Mouse (Mus musculus): ENCODE measurements around the gene Snap91. TPM values are rescaled to one million over a fixed set of nuclear protein-coding genes. Genes with fewer than 3 reads are reported as not detected.

Snap91 gene
- polyA plus RNA-seq, 1 experiment from 2014 or later: 87.1 TPM

DNA sequence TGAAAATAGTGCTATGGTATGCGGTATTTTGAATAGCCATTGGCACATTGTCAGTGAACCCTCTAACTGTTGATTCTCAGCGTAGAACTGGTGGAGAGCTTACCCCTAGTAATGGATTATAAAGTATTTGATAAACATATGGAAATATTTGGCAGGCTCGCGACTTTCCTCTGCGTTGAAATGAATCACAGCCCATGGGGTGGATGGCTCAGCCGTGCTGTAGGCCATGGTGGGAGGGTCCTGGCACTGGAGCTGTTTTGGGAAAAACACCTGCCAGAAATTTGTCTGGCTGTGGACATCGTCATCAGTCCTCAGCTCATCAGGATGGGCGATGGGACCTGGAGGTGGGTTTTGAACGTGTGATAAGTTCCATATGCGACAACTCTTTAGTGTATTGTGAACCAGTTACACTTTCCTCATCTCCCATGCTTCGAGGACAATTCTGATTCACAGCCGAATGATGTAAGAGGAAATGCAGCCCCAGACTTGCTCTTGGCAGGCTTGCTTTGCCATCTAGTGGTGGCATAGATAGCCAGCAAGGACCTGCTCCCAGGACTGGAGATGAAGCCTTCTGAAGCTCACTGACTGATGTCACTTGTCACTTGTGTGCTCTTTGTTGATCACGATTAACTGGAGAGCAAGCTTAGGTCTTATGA is 134.4 kb downstream of the Snap91 start:
- Histone ChIP-seq H3K4me2 (ENCODE audit: low read length) (peak overlapping the region; percentile 28; the same call in 1 of the 2 replicates), H3K9me3 (ENCODE audit: control insufficient read depth, low read length) (no peaks in the 10 kb centered on the region), H3K27ac (replicated peaks; ENCODE audit: low read depth, low read length) (no peak overlapping the region), H3K4me1 (ENCODE audit: control insufficient read depth, insufficient read depth, low read length) (peaks cover 5% of the 10 kb centered on the region; the same call in 1 of the 2 replicates), H3K36me3 (ENCODE audit: control insufficient read depth, insufficient read depth, low read length) (no peaks in the 10 kb centered on the region), H3K9ac (replicated peaks; ENCODE audit: low read length) (no peak overlapping the region), H3K27me3 (ENCODE audit: control insufficient read depth, insufficient read depth, low read length) (no peaks in the 10 kb centered on the region), H3K4me3 (replicated peaks; ENCODE audit: low read depth, low read length) (no peak overlapping the region)
- DNase-seq (peak; percentile 91), ATAC-seq (ENCODE audit: low FRiP score, low TSS enrichment) (peak; percentile 73)
- 33% methylated on average over 13 of the region's 13 CpGs for WGBS

DNA sequence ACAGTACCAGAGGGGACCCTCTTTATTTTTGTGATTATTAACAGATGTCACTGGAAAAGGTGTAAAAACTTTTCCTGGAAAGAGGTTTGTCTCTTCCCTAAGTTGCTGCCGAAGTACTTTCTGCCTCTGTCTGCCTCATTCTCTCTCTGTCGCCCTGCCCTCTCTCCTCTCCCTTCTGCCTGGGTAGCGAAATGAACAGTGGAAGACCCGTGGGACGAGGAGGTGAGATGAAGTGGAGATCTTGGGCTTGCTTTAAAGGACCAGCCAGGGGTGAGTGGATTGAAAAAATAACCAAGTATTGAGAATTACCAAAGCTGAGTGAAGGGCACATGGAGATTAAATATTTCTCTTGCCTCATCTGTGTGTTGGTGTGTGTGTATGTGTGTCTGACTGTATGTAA is 136.4 kb downstream of the Snap91 start:
- no peaks in the 10 kb centered on the region for H3K27me3 ChIP-seq (ENCODE audit: control insufficient read depth, insufficient read depth, low read length)
- no peak overlapping the region for H3K9ac ChIP-seq (replicated peaks; ENCODE audit: low read length)
- no peak overlapping the region for H3K4me3 ChIP-seq (replicated peaks; ENCODE audit: low read depth, low read length)
- H3K27ac ChIP-seq (replicated peaks; ENCODE audit: low read depth, low read length): no peak overlapping the region
- 27% methylated on average over 5 of the region's 5 CpGs for WGBS
- peaks cover 5% of the 10 kb centered on the region; the same call in 1 of the 2 replicates for H3K4me1 ChIP-seq (ENCODE audit: control insufficient read depth, insufficient read depth, low read length)
- DNase-seq: no peak
- no peaks in the 10 kb centered on the region for H3K9me3 ChIP-seq (ENCODE audit: control insufficient read depth, low read length)
- no peaks in the 10 kb centered on the region for H3K36me3 ChIP-seq (ENCODE audit: control insufficient read depth, insufficient read depth, low read length)
- peak overlapping the region; percentile 55 for H3K4me2 ChIP-seq (ENCODE audit: low read length)
- ATAC-seq (ENCODE audit: low FRiP score, low TSS enrichment): no peak

DNA sequence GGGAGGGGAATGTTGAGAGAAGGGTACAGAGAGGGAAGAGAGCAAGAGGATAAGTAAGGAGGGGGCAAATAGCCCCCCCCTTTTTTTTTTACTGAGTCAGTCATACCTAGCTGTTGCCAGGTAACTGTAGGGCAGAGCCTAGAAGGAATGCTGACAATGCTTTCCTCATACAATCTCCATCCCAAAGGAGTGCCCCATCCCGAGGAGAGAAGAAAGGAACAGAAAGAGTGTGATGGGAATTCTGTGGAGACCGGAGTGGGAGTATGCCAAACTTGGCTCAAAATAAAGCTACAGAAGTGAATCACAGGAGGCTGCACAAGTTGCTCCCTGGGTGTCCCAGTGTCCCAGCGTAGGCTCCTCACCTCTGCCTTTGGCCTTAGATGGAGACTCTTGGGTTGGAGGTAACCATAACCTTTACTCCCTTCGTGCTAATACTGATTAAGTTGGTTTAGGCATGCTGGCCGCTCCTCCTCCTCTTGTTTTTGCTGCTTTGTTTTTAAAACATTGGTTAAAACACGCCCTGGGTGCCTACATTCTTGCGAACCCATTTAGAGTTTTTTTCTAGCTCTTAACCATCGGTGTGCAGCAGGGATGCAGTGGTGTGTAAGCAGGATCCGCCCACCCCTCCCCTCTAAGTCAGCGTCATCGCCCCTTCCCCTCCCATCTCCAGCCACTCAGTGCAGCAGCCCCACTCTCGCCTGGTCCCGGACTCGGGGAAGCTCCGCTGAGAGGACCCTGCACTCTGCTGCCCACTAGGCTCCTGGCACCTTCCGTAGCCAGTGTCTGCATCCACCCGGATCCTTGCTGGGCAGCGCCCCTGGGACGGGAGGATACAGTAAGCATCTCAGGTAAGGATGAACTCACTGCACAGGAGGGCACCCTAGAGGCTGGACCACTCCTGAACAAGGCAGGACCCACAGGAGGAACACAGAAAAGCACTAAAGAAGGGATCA is 137.2 kb downstream of the Snap91 start, which contains the start of gene Prss35:
Gene Prss35, plus strand, starts transcription at position 691 of the 953 bp plus-strand sequence.
- H3K4me2 ChIP-seq (ENCODE audit: low read length): peak within 1 kb of the TSS; percentile 55
- no peaks in the 10 kb centered on the region for H3K36me3 ChIP-seq (ENCODE audit: control insufficient read depth, insufficient read depth, low read length)
- H3K4me1 ChIP-seq (ENCODE audit: control insufficient read depth, insufficient read depth, low read length): peaks cover 5% of the 10 kb centered on the region; the same call in 1 of the 2 replicates
- under 1% methylated on average over 19 of the region's 19 CpGs for WGBS
- no peak within 1 kb of the TSS for H3K27ac ChIP-seq (replicated peaks; ENCODE audit: low read depth, low read length)
- ATAC-seq (ENCODE audit: low FRiP score, low TSS enrichment) (peak; percentile 87), DNase-seq (peak; percentile 75)
- H3K27me3 ChIP-seq (ENCODE audit: control insufficient read depth, insufficient read depth, low read length): no peaks in the 10 kb centered on the region
- H3K9ac ChIP-seq (replicated peaks; ENCODE audit: low read length): peak within 1 kb of the TSS; percentile 32
- H3K4me3 ChIP-seq (replicated peaks; ENCODE audit: low read depth, low read length): peak within 1 kb of the TSS; percentile 32
- H3K9me3 ChIP-seq (ENCODE audit: control insufficient read depth, low read length): no peaks in the 10 kb centered on the region

DNA sequence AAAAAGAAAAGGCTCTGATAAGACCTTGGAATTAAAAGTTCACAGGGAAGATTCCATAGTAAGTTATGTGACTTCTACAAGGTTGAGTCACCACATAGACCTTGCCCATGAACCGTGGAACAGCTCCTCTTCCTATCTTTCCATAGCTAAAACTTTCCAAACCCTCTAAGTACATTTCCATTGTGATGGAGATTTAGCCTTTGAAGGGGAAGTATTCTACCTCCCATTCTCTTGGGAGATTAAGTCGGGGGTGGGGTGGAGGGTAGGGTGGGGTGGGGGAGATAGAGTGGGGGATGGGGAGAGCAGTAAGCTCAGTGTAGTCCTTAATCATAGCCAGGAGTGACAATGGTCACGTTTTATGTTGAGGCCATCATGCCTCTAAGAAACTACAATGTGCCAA is 140.5 kb downstream of the Snap91 start:
- Histone ChIP-seq H3K27me3 (ENCODE audit: control insufficient read depth, insufficient read depth, low read length) (no peaks in the 10 kb centered on the region), H3K9ac (replicated peaks; ENCODE audit: low read length) (no peak overlapping the region), H3K4me1 (ENCODE audit: control insufficient read depth, insufficient read depth, low read length) (peaks cover 5% of the 10 kb centered on the region; the same call in 1 of the 2 replicates), H3K9me3 (ENCODE audit: control insufficient read depth, low read length) (no peaks in the 10 kb centered on the region), H3K4me2 (ENCODE audit: low read length) (no peak overlapping the region), H3K4me3 (replicated peaks; ENCODE audit: low read depth, low read length) (no peak overlapping the region), H3K27ac (replicated peaks; ENCODE audit: low read depth, low read length) (no peak overlapping the region), H3K36me3 (ENCODE audit: control insufficient read depth, insufficient read depth, low read length) (no peaks in the 10 kb centered on the region)
- no peak for DNase-seq
- no peak for ATAC-seq (ENCODE audit: low FRiP score, low TSS enrichment)
- WGBS: under 1% methylated on average over 3 of the region's 3 CpGs

DNA sequence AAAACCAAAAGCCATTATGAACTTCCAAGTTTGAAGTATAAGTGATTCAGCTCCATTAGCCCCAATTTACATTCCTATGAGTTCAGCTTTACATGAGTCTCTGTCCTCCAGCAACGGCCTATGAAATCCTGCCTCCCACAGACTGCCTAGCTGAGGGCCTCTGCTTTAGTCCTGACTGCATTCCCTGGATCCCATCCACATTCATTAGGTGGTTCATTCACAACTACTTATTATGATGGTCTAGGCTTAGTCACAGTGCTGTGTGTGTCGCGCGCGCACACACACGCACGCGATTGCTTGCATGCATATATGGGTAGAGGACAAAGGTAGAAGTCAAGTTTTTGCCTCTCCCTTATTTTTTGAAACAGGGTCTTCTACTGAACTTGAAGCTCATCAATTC is 141.7 kb downstream of the Snap91 start:
- Histone ChIP-seq H3K9ac (replicated peaks; ENCODE audit: low read length) (no peak overlapping the region), H3K9me3 (ENCODE audit: control insufficient read depth, low read length) (no peaks in the 10 kb centered on the region), H3K4me1 (ENCODE audit: control insufficient read depth, insufficient read depth, low read length) (peaks cover 5% of the 10 kb centered on the region; the same call in 1 of the 2 replicates), H3K27me3 (ENCODE audit: control insufficient read depth, insufficient read depth, low read length) (no peaks in the 10 kb centered on the region), H3K4me2 (ENCODE audit: low read length) (no peak overlapping the region), H3K4me3 (replicated peaks; ENCODE audit: low read depth, low read length) (no peak overlapping the region), H3K27ac (replicated peaks; ENCODE audit: low read depth, low read length) (no peak overlapping the region), H3K36me3 (ENCODE audit: control insufficient read depth, insufficient read depth, low read length) (no peaks in the 10 kb centered on the region)
- 92% methylated on average over 8 of the region's 8 CpGs for WGBS
- ATAC-seq (ENCODE audit: low FRiP score, low TSS enrichment) (no peak), DNase-seq (no peak)

DNA sequence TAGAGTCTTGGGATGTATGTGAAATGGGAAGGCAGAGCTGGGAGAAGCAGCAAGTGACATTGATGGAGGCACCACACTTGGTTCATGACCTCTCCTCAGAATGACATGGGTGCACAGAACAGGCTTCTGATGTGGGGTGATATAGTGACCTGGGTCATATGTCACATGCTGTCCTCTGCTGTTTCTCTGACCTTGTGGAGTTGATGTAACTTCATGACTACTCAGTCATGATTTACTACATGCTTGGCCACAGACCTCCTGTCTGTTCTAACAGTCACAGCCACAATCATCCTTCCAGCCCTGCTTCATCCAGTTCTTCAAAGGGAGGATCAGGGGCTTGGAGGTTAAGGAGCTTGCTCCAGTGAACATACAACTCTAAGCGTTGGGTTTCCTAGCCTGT is 142.4 kb downstream of the Snap91 start:
- H3K4me2 ChIP-seq (ENCODE audit: low read length): no peak overlapping the region
- no peaks in the 10 kb centered on the region for H3K36me3 ChIP-seq (ENCODE audit: control insufficient read depth, insufficient read depth, low read length)
- 97% methylated on average over 1 of the region's 1 CpGs for WGBS
- no peaks in the 10 kb centered on the region for H3K27me3 ChIP-seq (ENCODE audit: control insufficient read depth, insufficient read depth, low read length)
- H3K27ac ChIP-seq (replicated peaks; ENCODE audit: low read depth, low read length): no peak overlapping the region
- H3K4me1 ChIP-seq (ENCODE audit: control insufficient read depth, insufficient read depth, low read length): peaks cover 3% of the 10 kb centered on the region; the same call in 1 of the 2 replicates
- H3K9ac ChIP-seq (replicated peaks; ENCODE audit: low read length): no peak overlapping the region
- H3K4me3 ChIP-seq (replicated peaks; ENCODE audit: low read depth, low read length): no peak overlapping the region
- no peaks in the 10 kb centered on the region for H3K9me3 ChIP-seq (ENCODE audit: control insufficient read depth, low read length)
- ATAC-seq (ENCODE audit: low FRiP score, low TSS enrichment) (no peak), DNase-seq (no peak)

DNA sequence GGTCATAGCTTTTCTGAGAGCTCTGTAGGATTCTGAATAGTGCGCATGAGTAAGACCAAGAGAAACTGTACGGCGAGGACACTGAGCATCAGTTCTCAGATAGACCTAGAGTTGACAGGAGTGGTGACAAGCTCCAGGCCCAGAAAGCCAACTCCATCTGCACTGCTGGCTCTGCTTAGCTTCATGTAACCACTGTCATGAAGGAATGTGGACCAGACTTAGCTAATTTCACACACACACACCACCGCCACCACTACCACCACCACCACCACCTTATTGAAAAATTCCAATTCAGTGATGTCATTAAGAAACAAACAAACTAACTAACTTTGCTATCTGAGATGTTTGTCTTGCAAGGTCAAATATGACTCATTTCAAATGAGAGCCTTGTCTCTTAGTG is 143.5 kb downstream of the Snap91 start:
- 96% methylated on average over 4 of the region's 4 CpGs for WGBS
- no peak overlapping the region for H3K4me3 ChIP-seq (replicated peaks; ENCODE audit: low read depth, low read length)
- no peaks in the 10 kb centered on the region for H3K27me3 ChIP-seq (ENCODE audit: control insufficient read depth, insufficient read depth, low read length)
- no peaks in the 10 kb centered on the region for H3K9me3 ChIP-seq (ENCODE audit: control insufficient read depth, low read length)
- no peak for ATAC-seq (ENCODE audit: low FRiP score, low TSS enrichment)
- H3K4me2 ChIP-seq (ENCODE audit: low read length): no peak overlapping the region
- no peaks in the 10 kb centered on the region for H3K36me3 ChIP-seq (ENCODE audit: control insufficient read depth, insufficient read depth, low read length)
- no peak overlapping the region for H3K27ac ChIP-seq (replicated peaks; ENCODE audit: low read depth, low read length)
- H3K4me1 ChIP-seq (ENCODE audit: control insufficient read depth, insufficient read depth, low read length): no peaks in the 10 kb centered on the region
- no peak for DNase-seq
- no peak overlapping the region for H3K9ac ChIP-seq (replicated peaks; ENCODE audit: low read length)

DNA sequence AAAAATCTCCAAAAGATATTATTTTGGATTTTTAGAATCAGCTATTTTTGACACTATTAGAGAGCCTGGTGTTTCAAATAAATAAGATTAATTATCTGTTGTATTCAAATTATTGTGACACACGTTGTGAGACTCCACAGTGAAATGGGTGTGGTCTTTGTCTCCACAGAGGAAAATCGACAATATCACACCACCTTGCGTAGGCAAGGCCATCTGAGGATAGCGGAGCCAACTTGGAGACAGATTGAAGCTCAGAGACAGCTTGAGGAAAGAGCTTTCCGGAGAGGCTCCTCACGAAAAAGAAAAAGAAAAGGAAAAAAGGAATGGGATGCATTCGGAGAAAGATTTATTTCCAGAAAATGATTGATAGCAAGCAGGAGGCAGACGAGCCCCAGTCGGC is 145.7 kb downstream of the Snap91 start:
- DNase-seq (no peak), ATAC-seq (ENCODE audit: low FRiP score, low TSS enrichment) (no peak)
- H3K4me2 ChIP-seq (ENCODE audit: low read length): no peak overlapping the region
- H3K27ac ChIP-seq (replicated peaks; ENCODE audit: low read depth, low read length): no peak overlapping the region
- H3K4me3 ChIP-seq (replicated peaks; ENCODE audit: low read depth, low read length): no peak overlapping the region
- 88% methylated on average over 9 of the region's 9 CpGs for WGBS
- H3K36me3 ChIP-seq (ENCODE audit: control insufficient read depth, insufficient read depth, low read length): no peaks in the 10 kb centered on the region
- H3K9me3 ChIP-seq (ENCODE audit: control insufficient read depth, low read length): no peaks in the 10 kb centered on the region
- H3K27me3 ChIP-seq (ENCODE audit: control insufficient read depth, insufficient read depth, low read length): no peaks in the 10 kb centered on the region
- no peak overlapping the region for H3K9ac ChIP-seq (replicated peaks; ENCODE audit: low read length)
- H3K4me1 ChIP-seq (ENCODE audit: control insufficient read depth, insufficient read depth, low read length): no peaks in the 10 kb centered on the region
